Mouse (Mus musculus) limb, embryonic 10.5 days (tissue): ENCODE measurements around the gene Nxph1. TPM values are rescaled to one million over a fixed set of nuclear protein-coding genes. Genes with fewer than 3 reads are reported as not detected.

Experiments
- DNase-seq: peaks from one replicate; pipeline ENCODE4 v3.0.0-alpha.2; 2017; ENCODE audit warnings: low spot score
- H3K27ac ChIP-seq: fragments of 300-500 bp; sonication (generic); 2 replicates; pipeline ENCODE4 v1.5.1; 2016; ENCODE audit warnings: mild to moderate bottlenecking
- H3K27me3 ChIP-seq: fragments of 300-500 bp; sonication (generic); 2 replicates; pipeline ENCODE4 v1.6.1; 2016; ENCODE audit warnings: low read depth, mild to moderate bottlenecking; ENCODE audit not compliant: poor library complexity, severe bottlenecking
- H3K36me3 ChIP-seq: fragments of 300-500 bp; sonication (generic); 2 replicates; pipeline ENCODE4 v1.6.1; 2016; ENCODE audit warnings: mild to moderate bottlenecking, moderate library complexity
- H3K4me1 ChIP-seq: fragments of 300-500 bp; sonication (generic); 2 replicates; pipeline ENCODE4 v1.6.1; 2016
- H3K4me3 ChIP-seq: fragments of 300-500 bp; sonication (generic); 2 replicates; pipeline ENCODE4 v1.5.1; 2016; ENCODE audit warnings: mild to moderate bottlenecking, moderate library complexity
- H3K9me3 ChIP-seq: fragments of 300-500 bp; sonication (generic); replicated peaks from 2 replicates; pipeline ENCODE4 v1.6.1; 2016; ENCODE audit warnings: mild to moderate bottlenecking
- WGBS: fragments of 180-500 bp; shearing (Covaris S2); methylation state at CpG from one replicate; pipeline ENCODE4 v1.1.7; 2016; 5-methylcytosine and 5-hydroxymethylcytosine counted together
- polyA plus RNA-seq: library from polyadenylated mRNA; unstranded; fragments of >200 nt; fragmentation: Nextera tagmentation; extraction: Ambion mirVana; gene quantifications from 2 replicates; pipeline ENCODE4 v1.2.1, GENCODE M21; 2016

The Nxph1 gene
- polyA plus RNA-seq, 1 experiment from 2014 or later = not detected

DNA sequence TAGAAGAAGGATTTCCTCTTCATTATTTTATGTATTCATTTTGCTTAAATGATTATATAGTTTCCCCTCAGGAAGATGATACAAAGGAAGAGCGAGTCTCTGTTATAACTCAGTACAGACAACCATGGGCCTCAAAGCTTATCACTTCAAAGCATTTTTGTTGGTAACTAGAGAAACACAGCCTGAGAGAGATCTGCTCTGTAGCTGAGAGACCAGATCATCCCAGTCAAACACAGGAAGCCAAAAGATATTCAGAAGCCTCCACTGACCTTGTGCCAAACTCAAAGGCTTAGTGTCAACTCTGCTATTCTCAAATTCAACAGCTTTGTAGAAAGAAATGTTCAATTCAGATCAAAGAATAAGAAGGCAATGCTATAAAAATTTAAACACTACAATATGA is 319.8 kb downstream of the Nxph1 start:
- Histone ChIP-seq H3K27ac (no peak overlapping the region), H3K9me3 (no peaks in the 10 kb centered on the region)
- WGBS = 87% methylated on average over 1 of the region's 1 CpGs

More for the DNA sequence above, 319.8 kb downstream of the Nxph1 start:
- H3K27me3 ChIP-seq = no peaks in the 10 kb centered on the region
- no peaks in the 10 kb centered on the region for H3K36me3 ChIP-seq
- no peak for DNase-seq
- H3K4me1 ChIP-seq = no peaks in the 10 kb centered on the region
- no peak overlapping the region for H3K4me3 ChIP-seq

Other genes with a start within 250 kb of the Nxph1 start
- gene Ica1, start 169.9 kb upstream of the Nxph1 start, polyA plus RNA-seq = 11.9 and 17.1 TPM in 2 replicates